Mouse (Mus musculus) heart, adult 9 months (tissue): ENCODE results near the gene Lmf1.

ENCODE experiments used
- DNase-seq, 2 experiments: peaks; one replicate each; pipeline ENCODE4 v3.0.0; 2022; ENCODE audit warnings: low spot score in 2 of 2

Gene Lmf1

DNA sequence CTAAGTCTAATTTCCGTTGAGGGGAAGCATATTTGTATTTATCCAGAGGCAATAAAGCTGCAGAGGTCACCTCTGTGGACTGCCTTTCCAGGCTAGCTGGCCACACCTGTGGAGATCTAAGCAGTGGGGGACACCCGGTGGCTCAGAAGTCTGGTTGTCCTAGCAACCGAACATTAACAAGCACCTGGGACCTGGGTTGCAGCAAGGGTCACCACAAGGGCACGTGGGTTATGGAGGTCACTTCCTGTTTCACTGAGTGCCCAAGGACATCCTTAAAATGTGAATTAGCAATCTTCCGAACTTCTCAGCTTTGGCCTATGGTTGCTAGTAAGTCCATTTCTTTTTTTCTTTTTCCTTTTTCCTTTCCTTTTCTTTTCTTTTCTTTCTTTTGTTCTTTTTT, 25.3 kb downstream of the Lmf1 start:
- no peak for DNase-seq

DNA sequence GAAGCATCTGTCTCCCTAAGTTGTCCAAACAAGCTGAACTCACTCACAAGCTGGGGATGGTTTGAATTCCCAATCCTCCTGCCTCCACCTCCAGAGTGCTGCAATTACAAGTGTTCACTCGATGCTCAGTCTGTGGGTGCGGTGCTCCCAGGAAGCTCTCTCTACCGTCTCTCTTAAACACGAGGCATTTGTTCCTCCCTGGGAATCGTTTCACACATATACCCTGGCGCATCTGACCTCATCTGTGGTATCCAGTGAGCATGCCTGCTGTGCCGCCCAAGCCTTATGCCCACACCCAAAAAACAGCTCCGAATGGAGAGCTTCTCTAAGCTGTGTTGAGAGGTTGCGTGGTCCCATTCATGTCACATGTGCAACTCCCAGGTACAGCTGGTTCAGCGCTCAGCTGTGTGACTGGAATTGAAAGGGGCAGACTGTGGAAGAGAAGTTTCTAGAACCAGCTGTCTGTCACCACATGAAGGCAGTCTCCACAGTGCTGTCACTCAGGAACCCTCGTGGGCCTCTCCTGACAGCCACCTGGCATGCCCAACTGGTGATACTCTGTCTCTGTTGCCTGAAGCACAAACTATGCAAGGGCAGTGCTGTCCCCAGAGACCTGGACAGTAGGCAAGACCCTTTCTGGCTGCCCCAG, 29.4 kb downstream of the Lmf1 start:
- DNase-seq = no peak

DNA sequence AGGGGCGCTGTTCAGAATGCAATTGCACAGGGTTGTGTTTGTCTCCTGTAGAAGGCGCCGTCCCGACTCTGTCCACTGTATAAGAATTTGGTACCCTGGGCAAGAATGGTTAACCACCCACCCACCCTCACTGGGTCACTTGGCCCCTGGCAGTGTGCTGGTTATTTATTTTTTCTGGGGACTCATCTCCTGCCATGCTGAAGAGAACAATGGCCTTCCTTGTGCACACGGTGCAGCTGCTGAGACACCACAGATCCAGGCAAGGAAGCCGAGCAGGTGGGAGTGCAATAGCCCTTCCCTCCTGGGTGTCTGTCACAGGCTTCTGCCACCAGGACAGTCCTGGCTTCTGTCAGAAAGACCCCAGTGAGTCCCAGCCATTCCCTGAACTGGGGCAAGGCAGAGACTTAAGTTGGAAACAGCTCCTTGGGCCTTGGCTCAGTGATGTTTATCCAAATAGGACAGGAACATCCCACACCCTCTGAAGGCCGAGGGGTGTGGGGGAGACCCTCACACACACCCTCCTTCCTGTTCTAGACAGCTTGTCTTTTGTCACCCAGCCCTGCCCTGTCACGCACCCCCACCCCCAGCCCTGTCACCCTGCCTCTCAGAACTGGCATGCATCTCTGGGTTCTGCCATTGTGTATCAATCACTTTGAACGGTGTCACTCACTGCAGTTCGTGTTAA, 30.1 kb downstream of the Lmf1 start:
- DNase-seq = no peak

DNA sequence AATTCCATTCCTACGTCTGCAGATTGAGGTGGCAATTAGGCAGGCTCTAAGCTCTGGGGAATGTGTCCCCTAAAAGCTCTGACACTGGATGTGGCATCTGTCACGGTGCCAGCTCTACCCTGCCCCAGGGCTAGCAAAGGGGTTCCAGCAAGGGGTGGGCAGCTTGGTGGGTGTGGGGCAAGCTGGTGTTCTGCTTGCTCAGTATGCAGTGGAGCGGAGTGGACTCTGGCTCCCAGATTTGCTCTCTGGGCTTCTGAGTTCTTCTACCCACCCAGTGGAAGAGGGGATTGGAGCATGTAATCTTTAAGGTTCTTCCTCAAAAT, 30.6 kb downstream of the Lmf1 start:
- no peak for DNase-seq

DNA sequence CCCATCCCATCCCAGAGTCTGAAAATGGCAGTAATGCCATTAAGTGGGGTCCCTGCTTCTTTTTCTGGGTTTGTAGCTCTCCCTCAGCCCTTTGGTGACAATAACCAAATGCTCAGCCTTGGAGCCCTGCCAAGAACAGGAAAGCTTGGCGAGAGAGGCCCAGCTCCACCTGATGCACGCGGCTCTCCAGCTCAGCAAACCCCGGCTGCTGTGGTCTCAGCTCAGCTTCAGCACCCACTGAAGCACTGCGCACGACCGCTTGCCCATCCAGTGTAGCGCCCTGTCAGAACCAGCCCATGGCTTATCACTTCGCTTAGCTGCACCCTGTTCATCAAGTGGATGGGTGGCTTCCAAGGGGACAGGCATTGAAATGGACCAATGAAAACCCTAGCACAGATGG, 31.3 kb downstream of the Lmf1 start:
- DNase-seq = no peak

DNA sequence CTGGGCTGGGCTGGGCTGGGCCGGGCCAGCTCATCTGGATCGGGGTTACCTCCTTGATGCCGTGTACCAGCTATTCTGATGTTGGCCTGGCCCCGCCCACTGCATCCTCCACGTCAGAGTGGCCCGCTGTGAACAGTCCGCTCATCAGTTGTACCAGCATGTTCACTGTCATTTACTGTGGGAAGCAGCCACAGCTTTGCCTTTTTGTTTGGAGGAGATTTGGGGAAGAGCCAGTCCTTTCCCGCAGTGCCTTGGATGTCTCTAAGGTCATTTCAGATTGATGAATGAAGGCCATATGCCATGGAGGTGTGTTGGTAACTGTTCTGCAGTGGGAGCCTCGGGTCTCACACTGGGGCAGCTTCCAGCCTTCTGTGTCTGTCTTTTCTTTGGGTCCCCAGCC, 33.7 kb downstream of the Lmf1 start:
- no peak for DNase-seq

DNA sequence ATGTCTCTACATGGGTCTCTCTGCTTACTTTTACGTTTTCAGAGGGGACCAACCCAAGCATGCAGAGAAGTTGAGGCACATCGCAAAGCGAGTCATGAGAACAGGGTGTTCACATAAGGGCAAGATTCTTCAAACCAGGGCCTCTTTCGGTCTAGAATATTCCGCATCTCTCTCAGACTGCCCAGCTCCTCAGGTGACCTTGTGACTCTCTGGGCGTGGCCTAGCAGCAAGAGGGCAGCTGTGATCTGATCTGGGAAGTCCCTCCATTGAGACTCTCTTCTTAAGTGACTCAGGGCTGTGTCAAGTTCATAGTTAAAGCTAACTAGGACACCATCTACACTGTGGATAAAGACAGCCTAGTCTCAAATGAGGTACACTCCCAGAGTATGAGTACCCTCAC, 34.4 kb downstream of the Lmf1 start:
- DNase-seq = no peak

DNA sequence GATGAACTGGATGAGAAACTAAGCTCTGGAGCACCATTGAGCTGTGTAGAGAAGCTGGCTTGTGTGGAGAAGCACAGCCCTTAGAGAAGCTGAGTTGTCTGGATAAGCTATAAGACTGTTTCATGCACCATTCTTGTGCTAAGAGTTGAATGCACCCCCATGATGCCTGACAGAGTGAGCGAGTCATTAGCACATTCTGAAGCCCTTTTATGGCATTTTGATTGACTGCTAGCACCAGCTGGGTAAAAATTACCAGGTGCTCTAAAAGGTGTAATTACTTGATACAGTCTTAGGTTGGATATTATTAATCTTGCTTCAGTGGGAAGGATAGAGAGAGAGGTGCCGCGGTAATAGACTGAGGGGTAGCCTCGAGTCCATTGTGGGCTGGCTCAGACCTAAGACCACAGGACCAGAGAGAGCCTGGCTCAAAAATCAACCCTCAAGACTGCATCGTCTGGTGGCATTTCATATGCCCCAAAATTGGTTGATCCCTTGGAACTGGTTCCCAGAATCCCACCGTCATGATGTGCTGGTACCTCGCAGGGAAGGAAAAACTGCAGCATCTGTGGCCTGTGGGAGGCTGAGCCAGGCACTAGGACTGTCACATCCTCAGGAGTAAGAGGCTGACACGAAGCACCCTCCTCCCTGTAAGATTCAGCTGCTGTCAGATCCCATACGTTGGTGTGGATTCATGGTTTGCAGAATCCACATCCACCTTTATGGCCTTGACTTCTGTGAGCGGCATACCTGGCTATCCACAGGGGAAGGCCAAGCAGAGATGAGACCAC, 36.0 kb downstream of the Lmf1 start:
- no peak for DNase-seq

DNA sequence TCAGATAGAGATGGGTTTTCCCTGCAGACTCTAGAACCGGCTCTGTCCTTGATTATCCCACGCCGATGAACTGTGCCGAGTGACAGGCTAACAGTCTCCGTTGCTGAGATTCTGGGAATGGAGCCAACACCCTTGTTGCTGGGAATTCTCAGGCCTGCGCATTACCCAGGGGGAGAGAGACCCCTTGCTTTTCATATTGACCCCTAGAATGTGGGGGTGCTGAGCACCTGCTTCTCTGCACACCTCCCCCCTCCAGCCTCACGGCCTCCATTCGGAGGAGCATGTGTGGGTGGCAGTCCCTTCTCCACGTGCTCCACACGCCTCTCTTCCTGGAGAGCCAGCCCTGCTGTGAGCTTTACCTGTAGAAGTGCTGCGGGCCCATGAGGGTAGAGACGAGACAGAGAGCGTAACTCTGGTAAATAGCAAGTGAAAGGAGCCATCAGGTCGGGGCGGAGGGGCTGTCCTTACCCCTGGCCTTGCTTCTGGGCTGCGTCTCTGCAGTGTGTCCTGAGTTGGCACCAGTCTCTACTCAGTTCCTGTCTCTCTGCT, 39.7 kb downstream of the Lmf1 start:
- peak in 1 of 2 experiments; percentile 11 for DNase-seq

DNA sequence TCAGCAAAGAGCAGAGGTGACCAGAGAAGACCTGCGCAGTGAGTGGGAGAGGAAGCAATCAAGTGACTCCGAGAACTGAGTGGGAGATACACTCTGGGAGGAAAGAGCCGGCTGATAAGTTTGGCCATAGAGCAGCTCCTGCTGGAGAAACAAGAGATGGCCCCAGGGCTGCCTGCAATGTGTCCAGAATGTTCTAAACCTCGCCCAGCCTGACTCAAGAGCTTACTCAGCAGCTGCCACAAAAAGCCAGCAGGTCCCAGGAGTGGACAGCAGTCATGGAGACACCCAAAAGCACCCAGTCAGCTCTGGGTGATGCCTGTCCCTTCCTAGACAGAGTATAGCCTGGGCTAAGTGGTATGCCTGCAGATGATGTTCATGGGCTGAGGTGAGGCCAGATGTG, 44.6 kb downstream of the Lmf1 start:
- no peak for DNase-seq

DNA sequence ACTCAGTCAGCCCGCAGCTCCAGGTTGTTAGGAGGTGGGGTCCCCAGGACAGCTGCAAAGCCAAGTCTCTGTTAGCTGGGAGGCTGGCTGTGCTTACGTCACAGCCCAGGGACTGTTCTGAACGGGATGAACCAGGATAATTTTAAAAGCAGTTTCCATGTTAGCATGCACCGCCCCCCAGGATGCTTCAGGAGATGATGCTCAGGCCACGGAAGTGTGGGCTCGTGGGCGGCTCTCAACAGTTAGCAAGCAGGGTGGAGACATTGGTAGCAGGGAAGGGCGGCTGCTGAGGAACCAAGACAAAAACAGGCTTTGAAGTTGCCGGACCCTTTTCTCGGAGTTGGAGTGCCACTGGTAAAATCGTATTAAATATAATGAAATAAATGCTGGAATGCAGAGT, 45.0 kb downstream of the Lmf1 start:
- no peak for DNase-seq

DNA sequence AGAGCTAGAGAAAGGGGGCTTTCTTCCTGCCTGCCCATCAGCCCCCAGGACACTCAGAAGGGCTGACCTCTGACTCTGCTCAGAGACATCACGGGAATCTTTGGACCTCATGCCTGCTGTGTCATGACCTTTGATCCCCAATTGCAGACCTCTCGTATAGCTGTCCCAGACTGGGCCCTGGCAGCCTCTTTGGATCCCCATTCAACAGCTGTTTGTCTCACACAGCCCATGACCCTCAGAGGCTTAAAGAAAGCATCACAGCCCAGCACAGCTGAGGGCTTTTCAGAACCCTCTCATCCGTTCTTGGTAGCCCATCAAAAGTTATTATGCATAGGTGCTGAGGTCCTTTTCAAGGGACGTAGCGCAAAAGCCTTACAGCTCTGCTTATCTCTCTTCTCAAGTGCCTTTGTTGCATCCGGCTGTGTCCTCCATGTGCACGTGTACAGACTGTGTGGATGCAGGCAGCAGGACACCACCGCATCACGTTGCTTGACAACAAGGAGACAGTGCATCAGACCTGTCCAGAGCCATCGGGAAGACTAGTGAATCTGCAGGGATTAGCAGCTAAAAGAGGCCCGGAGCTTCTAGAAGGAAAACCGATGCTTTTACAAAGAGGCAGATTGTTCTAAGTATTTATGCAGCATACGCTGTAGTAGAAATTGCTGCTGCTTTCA, 45.7 kb downstream of the Lmf1 start:
- DNase-seq = no peak

DNA sequence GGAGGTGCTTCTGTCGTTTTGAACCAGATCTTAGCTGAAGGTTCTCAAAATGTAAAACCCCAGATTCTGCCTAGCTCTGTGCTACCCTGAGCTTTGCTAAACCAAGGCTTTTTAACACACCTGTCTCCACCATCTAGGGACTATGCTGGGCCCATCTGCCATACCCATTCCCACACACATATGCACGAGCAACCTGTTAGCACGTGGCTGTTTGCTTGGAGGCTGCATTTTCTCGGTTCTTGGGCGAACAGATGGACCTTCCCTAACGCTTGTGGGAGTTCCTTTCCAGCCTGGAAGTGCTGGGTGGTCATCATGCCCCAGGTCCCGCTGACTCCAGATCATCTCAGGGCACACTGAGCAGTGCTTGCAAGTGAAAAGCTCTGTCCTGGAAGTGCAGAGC, 46.4 kb downstream of the Lmf1 start:
- no peak for DNase-seq

DNA sequence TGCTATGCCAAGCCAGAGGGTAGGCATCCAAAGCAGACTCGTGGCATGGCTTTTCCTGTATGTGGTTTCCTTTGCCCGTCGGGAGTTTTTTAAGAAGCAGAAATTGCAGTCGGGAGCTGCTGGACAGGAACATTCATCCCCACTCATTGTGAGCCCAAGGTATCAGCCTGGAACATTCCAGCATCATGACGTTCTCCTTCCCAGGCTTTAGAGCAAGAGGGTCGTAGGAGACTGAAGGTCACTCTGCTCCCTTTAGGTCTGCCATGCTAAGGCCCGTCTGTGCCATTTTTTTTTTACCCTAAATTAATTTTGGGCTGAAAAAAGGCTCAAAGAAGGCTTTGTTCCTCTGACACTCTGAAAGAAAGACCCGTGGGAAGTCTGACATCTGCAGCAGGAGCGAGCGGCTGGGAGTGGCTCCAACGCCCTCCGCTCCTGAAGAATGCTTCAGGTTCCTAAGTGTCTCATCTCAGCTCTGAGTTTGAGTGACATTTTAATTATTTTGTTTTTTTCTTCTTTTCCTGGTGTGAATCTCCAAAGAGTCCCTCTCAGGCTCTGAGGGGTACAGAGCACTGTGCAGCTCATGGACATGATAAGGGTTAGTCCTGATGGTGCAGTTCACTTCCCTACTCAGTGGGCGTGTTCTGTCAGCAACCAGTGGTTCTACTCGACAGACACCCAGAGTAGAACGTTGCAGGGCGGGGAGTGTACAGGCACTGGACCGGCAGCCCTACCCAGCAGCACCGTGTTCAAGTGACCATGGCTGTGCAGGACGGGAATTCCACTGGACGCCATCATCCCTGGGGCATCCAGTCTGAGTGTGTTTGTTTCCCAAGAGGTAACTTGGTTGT, 47.5 kb downstream of the Lmf1 start:
- no peak for DNase-seq

DNA sequence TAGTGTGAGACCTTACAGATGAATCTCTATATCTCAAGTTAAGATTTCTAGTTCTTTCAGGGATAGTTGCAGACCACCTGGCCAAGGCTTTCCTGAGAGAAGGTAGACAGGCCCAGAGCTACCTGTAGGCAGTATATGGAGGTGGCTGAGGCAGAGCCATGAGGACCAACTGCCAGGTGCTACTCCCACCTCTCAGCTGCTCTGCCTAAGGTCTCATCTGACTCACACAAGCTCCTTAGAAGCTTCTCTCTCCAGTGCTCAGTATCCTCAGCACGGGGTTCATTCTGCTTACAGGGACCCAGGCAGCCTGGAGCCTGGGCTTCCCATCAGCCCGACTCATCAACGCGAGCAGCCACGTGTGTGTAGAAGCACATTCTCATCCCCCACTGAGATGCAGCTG, 51.4 kb downstream of the Lmf1 start:
- DNase-seq = no peak

DNA sequence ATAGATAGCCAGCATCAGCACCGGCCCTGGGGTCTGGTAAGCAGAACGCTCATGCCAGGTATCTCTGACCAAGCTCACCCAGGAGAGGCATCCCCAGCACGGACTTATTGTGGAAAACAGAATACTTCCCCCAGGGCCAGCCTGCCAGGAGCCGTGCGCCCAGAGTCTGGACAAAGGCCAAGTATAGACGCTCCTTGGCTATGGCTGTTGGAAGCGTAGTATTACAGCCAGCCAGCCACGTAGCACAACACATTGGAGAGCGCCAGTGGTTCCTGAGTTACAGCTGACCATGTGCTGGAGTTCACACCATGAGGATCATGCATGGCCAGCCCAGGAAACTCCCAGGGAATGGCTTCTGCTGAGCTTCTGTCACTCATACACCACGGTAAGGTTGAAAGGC, 55.2 kb downstream of the Lmf1 start:
- no peak for DNase-seq

DNA sequence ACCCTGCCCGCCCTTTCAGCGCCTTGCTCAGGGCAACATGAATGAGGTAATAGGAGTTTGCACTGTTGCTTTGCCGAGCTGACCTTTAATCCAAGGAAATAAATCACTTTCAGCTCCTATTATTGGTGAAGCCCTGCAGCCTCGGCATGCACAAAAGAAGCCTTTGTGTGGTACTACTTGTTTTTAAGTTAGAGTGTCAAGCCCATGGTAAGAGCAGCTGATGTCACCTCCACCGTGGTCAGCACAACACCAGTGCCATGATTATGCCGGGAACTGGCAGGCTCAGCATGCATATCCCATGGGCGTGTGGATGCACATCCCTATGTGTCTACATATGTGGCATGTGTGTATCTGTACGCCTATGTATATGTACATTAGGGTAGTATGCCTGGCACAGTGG, 56.5 kb downstream of the Lmf1 start:
- no peak for DNase-seq

DNA sequence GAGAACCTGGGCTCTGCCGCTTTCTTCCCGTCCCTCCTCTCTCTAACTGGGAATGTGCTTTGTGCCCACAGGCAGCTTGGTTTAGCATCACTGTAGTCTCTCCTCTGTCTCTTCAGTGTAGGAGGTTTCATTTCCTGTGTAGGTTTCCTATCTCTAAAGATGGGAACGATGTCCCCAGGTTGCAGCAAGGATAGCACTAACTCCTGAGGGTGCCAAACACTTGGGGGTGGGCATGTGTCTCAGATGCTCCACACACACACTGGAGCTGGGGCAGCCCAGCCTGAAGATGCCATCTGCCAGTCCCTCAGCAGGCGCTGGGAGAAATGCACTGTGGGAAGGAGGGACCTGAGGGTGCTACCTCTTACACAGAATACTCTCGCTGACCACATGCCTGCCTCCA, 56.9 kb downstream of the Lmf1 start:
- DNase-seq = no peak

DNA sequence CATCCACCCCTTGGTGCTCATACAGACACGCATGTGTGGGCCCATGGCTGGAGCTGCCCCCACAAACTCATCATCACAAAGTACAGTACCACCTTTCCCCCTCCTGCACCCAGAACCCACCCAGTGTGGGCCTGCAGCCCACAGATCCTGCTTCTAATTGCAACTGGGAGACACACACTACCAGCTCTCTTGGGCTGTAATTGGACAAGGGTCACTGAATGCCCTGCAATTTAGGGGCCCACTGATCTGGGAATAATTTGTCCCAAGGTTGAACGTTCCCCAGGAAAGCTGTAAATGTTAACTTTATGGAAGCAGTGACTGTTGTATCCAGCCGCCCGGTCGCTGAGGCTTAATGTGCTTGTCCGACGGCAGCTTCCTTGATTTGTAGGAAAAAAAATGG, 59.1 kb downstream of the Lmf1 start:
- DNase-seq = no peak

DNA sequence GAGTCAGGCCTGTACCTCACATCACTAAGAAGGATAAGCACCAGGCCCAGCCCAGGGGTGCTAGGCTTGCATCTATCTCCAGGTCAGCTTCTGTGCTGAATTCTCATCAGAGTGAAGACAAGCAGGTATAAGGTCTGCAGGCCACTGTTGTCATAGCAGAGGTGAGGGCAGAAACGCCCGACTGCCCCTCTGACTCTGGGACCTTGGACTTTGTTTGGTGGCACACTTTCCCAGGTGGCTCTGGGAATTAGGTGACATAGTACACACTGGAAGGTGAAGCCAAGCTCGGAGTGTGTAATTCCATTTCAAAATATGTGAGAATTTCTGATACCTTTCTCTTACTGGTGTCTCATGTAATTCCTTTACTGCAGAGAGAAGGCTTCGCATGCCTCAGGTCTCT, 59.6 kb downstream of the Lmf1 start:
- no peak for DNase-seq

DNA sequence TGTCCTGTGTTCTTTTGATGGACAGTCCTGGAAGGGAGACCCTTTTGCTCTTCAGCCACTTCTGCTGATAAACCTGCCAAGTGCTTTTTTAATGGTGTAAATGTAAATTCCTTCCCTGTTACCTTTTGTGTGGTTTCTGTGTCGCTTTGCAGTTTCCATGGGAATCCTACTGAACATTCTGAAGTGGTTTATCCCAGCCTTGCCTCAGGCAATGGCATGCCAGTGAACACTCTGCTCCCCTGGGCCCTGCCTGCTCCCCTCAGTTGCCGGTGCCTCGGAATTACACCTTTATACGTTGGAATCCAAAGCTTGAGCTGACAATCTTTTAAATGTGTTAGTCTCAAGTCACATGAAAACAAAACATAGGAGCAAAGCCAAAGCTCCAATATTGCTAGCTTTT, 62.1 kb downstream of the Lmf1 start:
- DNase-seq = no peak

DNA sequence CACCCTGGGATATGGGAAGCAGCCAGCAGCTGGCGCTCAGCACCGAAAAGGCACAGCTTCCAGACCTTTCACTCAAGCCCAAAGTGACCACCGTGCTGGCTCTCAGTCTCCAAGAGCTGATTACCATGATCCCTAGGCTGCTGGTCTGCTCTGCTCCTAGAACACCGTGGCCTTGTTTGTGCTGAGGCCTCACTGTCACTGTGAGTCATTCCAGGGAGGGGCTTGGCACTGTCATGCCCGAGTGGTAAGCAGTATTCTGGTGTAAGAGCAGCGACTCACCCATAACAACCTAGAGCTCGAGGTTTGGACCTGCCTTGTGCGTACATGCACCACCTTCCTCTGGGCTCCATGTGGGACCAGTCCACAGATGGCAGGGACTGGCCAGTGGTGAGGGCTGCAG, 63.1 kb downstream of the Lmf1 start:
- DNase-seq = peak; percentile 50 to 60
